Mouse (Mus musculus) embryonic stem cell, embryonic (primary cell): Measurements from ENCODE around the gene Csmd2.

ENCODE experiments used
- CTCF ChIA-PET, 4 experiments: fragments of 300-600 bp in 2 of 4; fragments of 350-600 bp in 2 of 4; sonication (Branson Sonifier 250); formaldehyde crosslinking; loops; one replicate each; lab custom pipeline; 2022; ENCODE audit warnings: inconsistent platforms in 2 of 4; lab: Charles Lee
- POLR2A ChIA-PET, 4 experiments: fragments of 300-600 bp in 2 of 4; fragments of 350-600 bp in 2 of 4; sonication (Branson Sonifier 250); formaldehyde crosslinking; loops; one replicate each; lab custom pipeline; 2022; ENCODE audit warnings: antibody characterized with exemption in 4 of 4, inconsistent platforms in 1 of 4; lab: Charles Lee

Gene Csmd2

DNA sequence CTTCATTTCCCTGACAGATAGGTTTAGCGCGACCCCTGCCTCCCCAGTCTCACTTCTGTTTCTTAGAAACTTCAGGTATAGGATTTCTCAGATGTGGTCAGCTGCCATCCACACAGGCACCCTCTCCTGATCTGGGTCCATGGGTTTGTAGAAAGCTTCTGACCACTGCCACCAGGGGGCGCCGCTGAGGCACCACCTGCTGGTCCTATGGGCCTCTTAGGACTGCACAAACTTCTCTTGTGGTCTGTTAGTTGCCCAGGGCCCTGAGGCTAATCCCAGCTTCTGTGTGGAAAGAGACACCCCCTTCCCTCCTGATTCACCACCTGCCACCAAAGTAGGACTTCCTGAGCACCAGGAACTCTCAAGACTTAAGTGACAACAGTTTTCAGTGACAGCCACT is 591.5 kb downstream of the Csmd2 start:
- ChIA-PET POLR2A (no interaction called here), CTCF (interaction anchor here (0.6 to 1.5 kb wide), 14 partner anchors 9 to 1320 kb away, joined by 3 to 5 read pairs (median 3); no protein-coding TSS in a partner anchor)

DNA sequence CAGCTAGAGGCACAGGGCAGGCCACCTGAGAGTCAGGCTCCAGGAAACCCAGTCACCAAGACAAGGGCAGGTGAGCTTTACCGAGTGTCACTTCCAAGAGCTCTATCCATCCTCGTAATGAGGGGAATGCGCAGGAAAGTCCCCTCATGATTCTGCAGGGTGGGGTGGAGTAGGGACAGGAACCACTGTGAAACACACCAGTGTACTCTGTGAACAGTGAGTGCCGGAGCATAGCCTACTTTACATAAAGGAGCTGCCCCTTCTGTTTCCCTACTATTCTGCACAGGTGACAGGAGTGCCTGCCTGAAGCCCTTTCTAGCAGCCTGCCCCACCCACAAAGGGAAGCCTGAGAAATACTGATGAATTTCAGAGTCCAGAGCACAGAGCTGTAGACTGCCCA is 605.6 kb downstream of the Csmd2 start:
- CTCF ChIA-PET = interaction anchor here in 3 of 4 experiments (0.5 to 1.4 kb wide), 2 partner anchors 14 to 197 kb away, joined by 3 to 5 read pairs (median 4); no protein-coding TSS in a partner anchor
- POLR2A ChIA-PET = no interaction called here

DNA sequence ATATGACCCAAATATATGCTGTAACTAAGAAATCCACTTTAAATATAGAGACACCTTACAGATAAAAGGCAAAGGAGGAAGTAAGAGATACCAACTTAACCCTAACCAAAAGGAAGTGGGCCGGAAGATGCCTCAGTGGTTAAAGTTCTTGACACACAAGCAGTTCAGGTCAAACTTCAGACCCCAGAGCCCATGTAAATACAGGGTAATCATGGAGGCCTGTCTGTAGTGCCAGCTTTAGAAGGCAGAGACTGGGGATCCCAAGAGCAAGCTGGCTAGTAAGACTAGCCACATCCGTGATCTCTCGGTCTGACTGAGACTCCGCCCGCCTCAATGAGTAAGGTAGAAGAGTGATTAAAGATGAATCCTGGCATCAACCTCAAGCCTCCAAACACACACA is 606.4 kb downstream of the Csmd2 start:
- ChIA-PET CTCF (interaction anchor here in 2 of 4 experiments (1.2 to 1.4 kb wide), 1 partner anchor 15 kb away, joined by 3 to 4 read pairs; no protein-coding TSS in a partner anchor), POLR2A (interaction anchor here in 1 of 4 experiments (1.3 kb wide), 1 partner anchor 20 kb away, joined by 5 read pairs; no protein-coding TSS in a partner anchor)

DNA sequence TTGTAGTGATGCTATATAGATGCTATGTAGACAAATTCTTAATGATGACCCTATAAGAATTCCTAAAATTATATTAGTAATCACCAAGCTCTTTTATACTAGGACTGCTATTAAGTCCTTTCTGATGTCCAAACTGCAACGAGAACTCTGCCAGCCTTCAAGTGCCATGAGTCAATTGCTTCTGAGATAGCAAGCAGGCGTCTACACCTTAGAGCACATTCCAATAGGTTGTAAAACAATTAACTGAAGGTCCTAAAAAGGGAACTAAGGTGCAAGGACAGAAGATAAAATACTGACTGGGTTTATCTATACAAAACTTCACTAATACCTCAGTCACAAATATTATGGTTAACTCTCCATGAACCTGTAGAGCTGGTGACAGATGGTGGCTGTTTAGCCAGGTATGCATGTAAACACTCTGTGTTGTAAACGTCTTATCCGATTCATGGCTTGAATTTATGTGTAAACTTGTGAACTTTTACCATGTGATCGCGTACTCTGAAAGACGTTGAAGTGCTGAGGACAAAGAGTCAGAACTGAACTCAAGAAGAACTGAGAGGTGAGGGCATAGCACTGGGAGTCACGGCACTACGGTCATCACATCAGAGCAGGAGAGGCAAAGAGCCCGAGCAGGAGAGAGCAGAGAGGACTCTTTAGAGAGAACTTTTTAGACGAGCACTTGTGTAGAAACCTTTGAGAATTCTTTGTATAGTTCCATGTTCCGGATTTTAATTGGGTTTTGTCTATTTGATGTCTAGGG is 610.3 kb downstream of the Csmd2 start:
- ChIA-PET POLR2A (interaction anchor here in 2 of 4 experiments (0.6 to 1.5 kb wide), 4 partner anchors 9 to 336 kb away, joined by 3 read pairs; no protein-coding TSS in a partner anchor), CTCF (interaction anchor here in 1 of 4 experiments (0.6 kb wide), 1 partner anchor 1006 kb away, joined by 13 read pairs; no protein-coding TSS in a partner anchor)

DNA sequence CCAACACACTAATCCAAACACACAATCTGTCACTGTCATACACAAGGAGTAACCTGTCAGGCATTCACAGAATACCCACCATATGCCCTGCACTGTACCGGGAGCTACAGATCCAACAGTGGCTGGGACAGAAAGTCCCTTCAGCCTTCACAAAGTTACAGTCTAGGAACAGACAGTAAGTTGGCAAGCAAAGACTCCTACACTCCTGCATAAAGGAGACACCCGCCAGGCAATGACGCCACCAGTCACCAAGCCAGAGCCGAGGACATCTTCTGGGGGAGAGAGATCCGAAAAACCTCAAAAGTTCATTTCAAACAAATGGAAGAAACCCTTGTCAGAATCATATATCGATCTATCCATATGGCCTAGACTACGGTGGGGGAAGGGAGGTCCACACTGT is 618.9 kb downstream of the Csmd2 start:
- ChIA-PET POLR2A (no interaction called here), CTCF (interaction anchor here in 2 of 4 experiments (0.8 to 1.5 kb wide), 2 partner anchors 28 to 104 kb away, joined by 3 read pairs; no protein-coding TSS in a partner anchor)

DNA sequence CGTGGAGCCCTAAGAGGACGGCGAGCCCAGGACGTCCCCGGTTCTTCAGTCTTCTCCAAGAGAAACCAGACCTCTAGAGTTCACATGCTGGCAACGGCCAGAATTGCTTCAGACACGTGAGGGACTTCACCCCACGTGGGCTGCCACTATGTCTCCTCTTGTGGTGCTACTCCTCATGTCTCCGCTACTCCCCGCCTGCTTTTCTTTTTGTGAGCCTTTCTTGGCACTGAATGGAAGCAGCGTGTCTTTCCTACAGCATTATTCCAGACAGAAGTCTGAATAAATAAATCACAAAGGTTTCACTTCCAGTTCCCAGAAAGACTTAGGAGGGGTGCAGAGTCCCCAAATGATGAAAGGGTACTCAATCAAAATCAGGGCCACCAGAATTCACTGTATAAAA is 620.0 kb downstream of the Csmd2 start:
- CTCF ChIA-PET = interaction anchor here in 2 of 4 experiments (0.6 to 0.8 kb wide), 2 partner anchors 29 to 1134 kb away, joined by 3 read pairs; partner anchors contain the start of gene Khdrbs1 (in 1 of the 2)
- POLR2A ChIA-PET = interaction anchor here in 1 of 4 experiments (0.5 to 1.0 kb wide), 2 partner anchors 9 to 20 kb away, joined by 3 read pairs; no protein-coding TSS in a partner anchor

DNA sequence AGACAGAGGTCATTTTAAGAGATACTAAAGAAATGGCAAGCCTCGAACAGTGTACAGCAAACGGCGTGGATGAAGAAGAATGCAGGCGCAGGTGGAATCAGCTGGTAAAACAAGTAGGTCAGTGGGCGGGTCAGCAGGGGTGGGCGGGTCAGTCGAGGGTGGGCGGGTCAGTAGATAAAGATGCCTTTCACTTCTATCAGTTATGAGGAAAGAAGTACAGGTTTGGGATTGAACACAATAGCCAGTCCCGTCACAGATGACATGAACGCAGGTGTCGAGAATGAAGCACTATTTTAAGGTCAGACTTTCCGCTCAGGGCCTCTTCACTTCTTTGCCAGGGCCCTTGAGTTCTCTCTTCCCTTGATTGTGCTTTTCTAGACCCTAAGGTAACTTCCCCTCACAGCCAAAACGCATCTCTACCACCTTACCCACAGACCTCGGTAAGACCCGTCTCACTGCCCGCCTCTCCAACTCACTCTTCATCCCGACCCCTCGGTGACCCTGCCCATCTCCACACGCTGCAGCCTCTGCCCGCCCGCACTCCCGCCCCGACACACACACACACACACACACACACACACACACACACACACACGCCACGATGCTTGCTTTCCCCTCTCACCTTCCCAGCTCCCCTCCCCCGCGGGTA is 621.7 kb downstream of the Csmd2 start:
- POLR2A ChIA-PET = interaction anchor here in 2 of 4 experiments (1.0 to 1.2 kb wide), 9 partner anchors 13 to 580 kb away, joined by 3 to 5 read pairs (median 3); partner anchors contain the start of genes S100pbp (in 1 of the 2) and Yars (in 1 of the 2)
- CTCF ChIA-PET = interaction anchor here in 3 of 4 experiments (0.6 to 1.1 kb wide), 7 partner anchors 27 to 165 kb away, joined by 3 to 6 read pairs (median 4); no protein-coding TSS in a partner anchor

DNA sequence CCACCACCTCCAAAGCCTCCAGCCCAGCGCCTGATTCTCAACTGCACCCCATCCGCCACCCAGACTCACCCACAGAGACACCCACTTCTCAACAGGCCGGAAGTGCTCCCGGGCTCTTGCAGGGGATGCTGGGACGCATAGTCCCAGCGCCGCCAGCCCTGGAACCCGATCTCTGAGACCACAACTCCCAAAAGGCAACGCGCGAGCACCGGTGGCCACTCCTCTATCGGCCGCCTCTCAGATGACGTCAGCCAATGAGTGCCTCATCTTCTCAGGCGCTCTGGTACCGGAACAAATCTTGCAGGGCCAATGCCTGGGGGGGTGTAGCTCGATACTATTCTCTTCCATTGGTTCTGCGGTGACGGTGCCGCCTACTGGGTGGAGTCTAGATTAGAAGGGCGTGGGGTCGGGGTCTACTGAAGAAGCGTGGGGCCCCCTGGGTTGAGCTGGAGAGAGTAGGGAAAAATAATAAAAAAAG is 622.3 kb downstream of the Csmd2 start, which contains the start of gene Zscan20:
Zscan20 (minus strand) TSS at position 174 of the 478 bp plus-strand sequence.
- ChIA-PET CTCF (interaction anchor here in 3 of 4 experiments (0.6 to 1.0 kb wide), 6 partner anchors 26 to 165 kb away, joined by 3 to 6 read pairs (median 4); no protein-coding TSS in a partner anchor), POLR2A (interaction anchor here in 2 of 4 experiments (0.6 to 1.1 kb wide), 13 partner anchors 12 to 619 kb away, joined by 3 to 5 read pairs (median 3); partner anchors contain the start of genes S100pbp (in 1 of the 2) and Yars (in 1 of the 2))

DNA sequence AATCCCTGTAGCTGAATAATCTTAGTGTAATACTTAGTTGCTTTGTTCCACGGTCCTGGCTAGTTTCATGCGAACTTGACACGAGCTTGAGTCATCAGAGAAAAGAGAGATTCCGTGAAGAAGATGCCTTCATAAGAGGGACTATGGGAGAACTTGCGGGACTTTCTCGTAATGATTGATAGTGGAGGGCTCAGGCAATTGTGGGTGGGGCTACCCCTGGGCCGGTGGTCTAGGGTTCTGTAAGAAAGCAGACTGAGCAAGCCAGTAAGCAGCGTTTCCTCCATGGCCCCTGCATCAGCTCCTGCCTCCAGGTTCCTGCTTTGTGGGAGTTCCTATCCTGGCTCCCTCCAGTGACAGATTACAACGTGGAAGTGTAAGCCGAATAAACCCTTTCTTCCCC is 623.0 kb downstream of the Csmd2 start:
- POLR2A ChIA-PET = interaction anchor here in 3 of 4 experiments (0.6 to 1.2 kb wide), 14 partner anchors 12 to 620 kb away, joined by 3 to 5 read pairs (median 3); no protein-coding TSS in a partner anchor
- CTCF ChIA-PET = interaction anchor here in 2 of 4 experiments (0.6 to 1.1 kb wide), 4 partner anchors 25 to 164 kb away, joined by 3 to 6 read pairs (median 4); no protein-coding TSS in a partner anchor

DNA sequence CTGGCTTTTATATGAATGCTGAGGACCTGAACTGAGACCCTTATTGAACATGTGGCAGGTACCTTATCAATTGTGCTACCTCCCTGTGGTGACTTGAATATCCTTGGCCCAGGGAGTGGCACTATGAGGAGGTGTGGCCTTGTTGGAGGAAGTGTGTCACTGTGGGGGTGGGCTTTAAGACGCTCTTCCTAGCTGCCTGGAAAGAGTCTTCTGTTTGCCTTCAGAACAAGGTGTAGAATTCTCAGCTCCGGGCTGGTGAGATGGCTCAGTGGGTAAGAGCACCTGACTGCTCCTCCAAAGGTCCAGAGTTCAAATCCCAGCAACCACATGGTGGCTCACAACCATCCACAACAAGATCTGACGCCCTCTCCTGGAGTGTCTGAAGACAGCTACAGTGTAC is 624.1 kb downstream of the Csmd2 start:
- ChIA-PET CTCF (interaction anchor here (0.5 to 2.2 kb wide), 7 partner anchors 13 to 1177 kb away, joined by 3 to 24 read pairs (median 3); no protein-coding TSS in a partner anchor), POLR2A (interaction anchor here in 1 of 4 experiments (1.2 kb wide), 1 partner anchor 446 kb away, joined by 3 read pairs; no protein-coding TSS in a partner anchor)

DNA sequence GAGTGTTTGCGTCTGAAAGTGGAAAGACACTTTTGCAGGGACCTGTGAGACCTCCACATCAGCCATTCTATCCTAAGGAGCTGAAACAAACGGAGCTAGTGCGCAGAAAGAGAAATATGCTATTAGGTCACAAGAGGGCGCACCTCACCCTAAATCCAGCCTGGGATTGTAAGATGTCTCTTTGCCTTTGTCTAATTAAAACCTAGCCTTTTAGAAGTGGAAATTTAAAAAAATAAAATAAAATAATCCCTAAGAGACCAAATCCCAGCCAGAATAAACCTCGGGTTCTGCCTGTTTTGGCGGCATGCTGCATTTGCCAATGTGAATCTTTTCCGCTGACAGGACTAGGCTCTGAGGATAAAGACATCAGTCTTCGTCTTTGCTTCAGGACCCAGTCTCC is 625.7 kb downstream of the Csmd2 start:
- CTCF ChIA-PET = interaction anchor here in 3 of 4 experiments (0.6 to 2.2 kb wide), 14 partner anchors 9 to 500 kb away, joined by 3 to 24 read pairs (median 3); no protein-coding TSS in a partner anchor
- POLR2A ChIA-PET = interaction anchor here in 2 of 4 experiments (0.6 to 1.9 kb wide), 6 partner anchors 23 to 121 kb away, joined by 3 to 4 read pairs (median 3); no protein-coding TSS in a partner anchor

DNA sequence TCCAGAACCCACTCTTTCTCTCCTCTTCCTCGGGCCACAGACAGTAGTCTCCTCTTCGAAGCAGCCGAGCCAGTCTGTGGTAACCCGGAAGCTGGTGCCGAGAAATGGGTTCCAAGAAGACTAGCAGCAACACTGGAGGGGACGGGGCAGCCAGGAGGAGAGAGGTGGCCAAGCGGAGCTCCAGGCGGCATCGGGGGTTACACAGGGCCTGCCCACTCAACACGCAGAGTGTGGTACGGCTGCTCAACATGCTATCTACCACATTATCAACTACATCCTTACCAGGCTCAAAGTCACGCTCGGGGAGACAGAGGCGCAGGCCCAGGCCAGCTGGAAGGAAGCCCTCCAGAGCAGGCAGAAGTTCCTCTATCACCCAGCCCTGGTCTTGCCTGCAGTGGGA is 628.1 kb downstream of the Csmd2 start:
- CTCF ChIA-PET = interaction anchor here in 2 of 4 experiments (1.5 to 2.6 kb wide), 2 partner anchors 95 to 159 kb away, joined by 3 to 13 read pairs; no protein-coding TSS in a partner anchor

More for the DNA sequence above, 628.1 kb downstream of the Csmd2 start:
- POLR2A ChIA-PET = interaction anchor here in 1 of 4 experiments (0.5 to 1.9 kb wide), 2 partner anchors 67 to 442 kb away, joined by 3 to 9 read pairs; partner anchors contain the start of gene Rnf19b
